Mouse (Mus musculus): ENCODE data around the gene Fbxl17. TPM values are rescaled to one million over a fixed set of nuclear protein-coding genes. Genes with fewer than 3 reads are reported as not detected.

The Fbxl17 gene
- polyA plus RNA-seq, 1 experiment from 2014 or later = 29.0 TPM

- Histone ChIP-seq H3K9me3 (no peaks in the 10 kb centered on the region), H3K4me2 (replicated peaks) (no peak overlapping the region), H3K27ac (no peak overlapping the region), H3K9ac (replicated peaks) (no peak overlapping the region), H3K4me3 (replicated peaks) (no peak overlapping the region), H3K27me3 (no peaks in the 10 kb centered on the region), H3K4me1 (replicated peaks) (0 out of 2 replicates have a peak, but pooled peaks cover 6% of the 10 kb centered on the region), H3K36me3 (no peaks in the 10 kb centered on the region)
- no peak for ATAC-seq
- WGBS = 50% methylated on average over 4 of the region's 4 CpGs
Measured at GRCm38 (mm10) chr17:63223675-63224074, 276.1 kb downstream of the Fbxl17 start.

- Histone ChIP-seq H3K9ac (replicated peaks) (no peak overlapping the region), H3K9me3 (no peaks in the 10 kb centered on the region), H3K4me3 (replicated peaks) (no peak overlapping the region), H3K27me3 (no peaks in the 10 kb centered on the region), H3K4me1 (replicated peaks) (0 out of 2 replicates have a peak, but pooled peaks cover 3% of the 10 kb centered on the region), H3K36me3 (no peaks in the 10 kb centered on the region), H3K4me2 (replicated peaks) (no peak overlapping the region), H3K27ac (no peak overlapping the region)
- WGBS = 85% methylated on average over 3 of the region's 3 CpGs
- ATAC-seq = no peak
Measured at GRCm38 (mm10) chr17:63221632-63222031, 278.2 kb downstream of the Fbxl17 start.

GRCm38 (mm10) chr17:63220821-63221220, 279.0 kb downstream of the Fbxl17 start:
- Histone ChIP-seq H3K9ac (replicated peaks) (no peak overlapping the region), H3K27ac (no peak overlapping the region), H3K36me3 (no peaks in the 10 kb centered on the region), H3K4me3 (replicated peaks) (no peak overlapping the region), H3K4me2 (replicated peaks) (no peak overlapping the region), H3K9me3 (no peaks in the 10 kb centered on the region), H3K4me1 (replicated peaks) (0 out of 2 replicates have a peak, but pooled peaks cover 3% of the 10 kb centered on the region), H3K27me3 (no peaks in the 10 kb centered on the region)
- ATAC-seq = no peak
- 72% methylated on average over 5 of the region's 5 CpGs for WGBS

GRCm38 (mm10) chr17:63217016-63217415, 282.8 kb downstream of the Fbxl17 start:
- Histone ChIP-seq H3K4me2 (replicated peaks) (no peak overlapping the region), H3K9me3 (no peaks in the 10 kb centered on the region), H3K4me3 (replicated peaks) (no peak overlapping the region), H3K27ac (no peak overlapping the region), H3K27me3 (no peaks in the 10 kb centered on the region), H3K9ac (replicated peaks) (no peak overlapping the region), H3K4me1 (replicated peaks) (0 out of 2 replicates have a peak, but pooled peaks cover 3% of the 10 kb centered on the region), H3K36me3 (no peaks in the 10 kb centered on the region)
- no peak for ATAC-seq
- WGBS = 87% methylated on average over 1 of the region's 1 CpGs

- Histone ChIP-seq H3K4me2 (replicated peaks) (no peak overlapping the region), H3K9me3 (no peaks in the 10 kb centered on the region), H3K27ac (no peak overlapping the region), H3K9ac (replicated peaks) (no peak overlapping the region), H3K27me3 (no peaks in the 10 kb centered on the region), H3K4me3 (replicated peaks) (no peak overlapping the region), H3K36me3 (no peaks in the 10 kb centered on the region), H3K4me1 (replicated peaks) (no peaks in the 10 kb centered on the region)
- WGBS = 98% methylated on average over 4 of the region's 4 CpGs
- ATAC-seq = no peak
Measured at GRCm38 (mm10) chr17:63212018-63212417, 287.8 kb downstream of the Fbxl17 start.

- Histone ChIP-seq H3K4me3 (replicated peaks) (no peak overlapping the region), H3K4me1 (replicated peaks) (peaks cover 5% of the 10 kb centered on the region; the same call in 1 of the 2 replicates), H3K9me3 (no peaks in the 10 kb centered on the region), H3K27me3 (no peaks in the 10 kb centered on the region), H3K4me2 (replicated peaks) (no peak overlapping the region), H3K36me3 (no peaks in the 10 kb centered on the region), H3K9ac (replicated peaks) (no peak overlapping the region), H3K27ac (no peak overlapping the region)
- ATAC-seq = no peak
- 73% methylated on average over 6 of the region's 6 CpGs for WGBS
Measured at GRCm38 (mm10) chr17:63209151-63209550, 290.7 kb downstream of the Fbxl17 start.

- Histone ChIP-seq H3K27ac (no peak overlapping the region), H3K36me3 (no peaks in the 10 kb centered on the region), H3K4me1 (replicated peaks) (peaks cover 5% of the 10 kb centered on the region; the same call in 1 of the 2 replicates), H3K9me3 (no peaks in the 10 kb centered on the region), H3K4me2 (replicated peaks) (no peak overlapping the region), H3K27me3 (no peaks in the 10 kb centered on the region), H3K9ac (replicated peaks) (no peak overlapping the region), H3K4me3 (replicated peaks) (no peak overlapping the region)
- ATAC-seq = no peak
- 89% methylated on average over 4 of the region's 4 CpGs for WGBS
Measured at GRCm38 (mm10) chr17:63208346-63208745, 291.5 kb downstream of the Fbxl17 start.

GRCm38 (mm10) chr17:63207714-63208113, 292.1 kb downstream of the Fbxl17 start:
- Histone ChIP-seq H3K27ac (no peak overlapping the region), H3K9ac (replicated peaks) (no peak overlapping the region), H3K4me3 (replicated peaks) (no peak overlapping the region), H3K36me3 (no peaks in the 10 kb centered on the region), H3K4me1 (replicated peaks) (peaks cover 5% of the 10 kb centered on the region; the same call in 1 of the 2 replicates), H3K27me3 (no peaks in the 10 kb centered on the region), H3K9me3 (no peaks in the 10 kb centered on the region), H3K4me2 (replicated peaks) (no peak overlapping the region)
- WGBS = 89% methylated on average over 9 of the region's 9 CpGs
- no peak for ATAC-seq

- no peak overlapping the region for H3K4me3 ChIP-seq (replicated peaks)
- H3K27ac ChIP-seq = no peak overlapping the region
- H3K36me3 ChIP-seq = no peaks in the 10 kb centered on the region
- no peaks in the 10 kb centered on the region for H3K9me3 ChIP-seq
- no peaks in the 10 kb centered on the region for H3K27me3 ChIP-seq
- WGBS = 85% methylated on average over 5 of the region's 5 CpGs
- ATAC-seq = peak; percentile 57
- peaks cover 5% of the 10 kb centered on the region; the same call in 1 of the 2 replicates for H3K4me1 ChIP-seq (replicated peaks)
- H3K9ac ChIP-seq (replicated peaks) = no peak overlapping the region
- H3K4me2 ChIP-seq (replicated peaks) = no peak overlapping the region
Measured at GRCm38 (mm10) chr17:63205316-63205715, 294.5 kb downstream of the Fbxl17 start.

GRCm38 (mm10) chr17:63203582-63204190, 296.1 kb downstream of the Fbxl17 start:
- no peak overlapping the region for H3K9ac ChIP-seq (replicated peaks)
- 92% methylated on average over 8 of the region's 8 CpGs for WGBS
- no peak for ATAC-seq
- H3K36me3 ChIP-seq = no peaks in the 10 kb centered on the region
- no peaks in the 10 kb centered on the region for H3K9me3 ChIP-seq
- no peak overlapping the region for H3K27ac ChIP-seq
- H3K4me3 ChIP-seq (replicated peaks) = no peak overlapping the region
- H3K4me2 ChIP-seq (replicated peaks) = no peak overlapping the region
- no peaks in the 10 kb centered on the region for H3K27me3 ChIP-seq
- peaks cover 5% of the 10 kb centered on the region; the same call in 1 of the 2 replicates for H3K4me1 ChIP-seq (replicated peaks)

- H3K27ac ChIP-seq = no peak overlapping the region
- no peak for ATAC-seq
- no peaks in the 10 kb centered on the region for H3K4me1 ChIP-seq (replicated peaks)
- H3K4me2 ChIP-seq (replicated peaks) = no peak overlapping the region
- no peak overlapping the region for H3K4me3 ChIP-seq (replicated peaks)
- WGBS = 95% methylated on average over 1 of the region's 1 CpGs
- H3K9ac ChIP-seq (replicated peaks) = no peak overlapping the region
- H3K9me3 ChIP-seq = no peaks in the 10 kb centered on the region
- H3K36me3 ChIP-seq = no peaks in the 10 kb centered on the region
- no peaks in the 10 kb centered on the region for H3K27me3 ChIP-seq
Measured at GRCm38 (mm10) chr17:63198703-63199102, 301.1 kb downstream of the Fbxl17 start.

- no peak for ATAC-seq
- WGBS = 96% methylated on average over 2 of the region's 2 CpGs
Measured at GRCm38 (mm10) chr17:63195496-63195895, 304.3 kb downstream of the Fbxl17 start.

GRCm38 (mm10) chr17:63193196-63193595, 306.6 kb downstream of the Fbxl17 start:
- no peak overlapping the region for H3K9ac ChIP-seq (replicated peaks)
- no peak overlapping the region for H3K4me2 ChIP-seq (replicated peaks)
- H3K27me3 ChIP-seq = no peaks in the 10 kb centered on the region
- H3K9me3 ChIP-seq = no peaks in the 10 kb centered on the region
- H3K36me3 ChIP-seq = no peaks in the 10 kb centered on the region
- no peak for ATAC-seq
- 74% methylated on average over 7 of the region's 7 CpGs for WGBS
- no peak overlapping the region for H3K4me3 ChIP-seq (replicated peaks)
- no peak overlapping the region for H3K27ac ChIP-seq
- no peaks in the 10 kb centered on the region for H3K4me1 ChIP-seq (replicated peaks)

More at GRCm38 (mm10) chr17:63195496-63195895, 304.3 kb downstream of the Fbxl17 start:
- H3K36me3 ChIP-seq = no peaks in the 10 kb centered on the region
- H3K27me3 ChIP-seq = no peaks in the 10 kb centered on the region
- H3K4me3 ChIP-seq (replicated peaks) = no peak overlapping the region
- H3K9me3 ChIP-seq = no peaks in the 10 kb centered on the region
- H3K4me2 ChIP-seq (replicated peaks) = no peak overlapping the region
- H3K9ac ChIP-seq (replicated peaks) = no peak overlapping the region
- no peaks in the 10 kb centered on the region for H3K4me1 ChIP-seq (replicated peaks)
- H3K27ac ChIP-seq = no peak overlapping the region

Measured in midbrain, embryonic 13.5 days (tissue).